Mouse (Mus musculus) 3T3-L1 (cell line): Measurements from ENCODE around the gene Jmjd8.
"Not testable (repeated sequence)": the region's sequence is repeated elsewhere in the genome, so short reads cannot be mapped to it uniquely, and the experiment has no call there.

Source experiments
- DNase-seq: peaks from one replicate; pipeline ENCODE4 v3.0.0-alpha.2; 2015; ENCODE audit warnings: low read depth, low spot score

The Jmjd8 gene

DNA sequence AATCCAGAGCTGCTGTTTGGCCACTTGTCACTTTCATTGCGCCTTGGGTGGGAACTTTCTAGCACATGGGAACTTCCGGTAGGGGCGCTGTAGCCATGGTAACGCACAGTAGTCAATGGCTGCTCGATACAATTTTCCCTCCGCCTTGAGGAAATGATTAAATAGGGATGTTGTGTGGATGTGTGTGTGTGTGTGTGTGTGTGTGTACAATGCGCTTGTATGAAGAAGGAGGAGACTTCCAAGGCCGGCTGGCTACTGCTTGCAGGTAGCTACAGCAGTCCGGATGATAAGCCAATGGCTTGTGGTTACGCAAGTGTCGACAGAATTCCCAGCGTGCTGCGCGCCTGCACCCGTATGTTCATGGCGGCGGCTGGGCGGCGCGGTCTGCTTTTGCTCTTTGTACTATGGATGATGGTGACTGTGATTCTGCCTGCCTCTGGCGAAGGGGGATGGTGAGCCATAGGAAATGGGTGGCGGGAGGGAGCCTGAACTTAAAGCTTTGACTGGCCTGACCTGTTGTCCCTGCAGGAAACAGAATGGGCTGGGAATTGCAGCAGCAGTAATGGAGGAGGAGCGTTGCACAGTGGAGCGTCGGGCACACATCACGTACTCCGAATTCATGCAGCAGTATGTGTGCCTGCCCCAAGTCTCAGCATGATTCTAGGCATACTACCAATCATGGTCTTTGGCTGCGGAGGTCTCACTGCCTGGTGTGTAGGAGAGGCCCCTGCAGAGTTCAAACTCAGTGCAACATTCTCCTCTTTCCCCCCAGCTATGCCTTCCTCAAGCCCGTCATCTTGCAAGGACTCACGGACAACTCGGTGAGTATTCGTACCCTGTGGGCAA is at the start of gene Jmjd8:
Gene Jmjd8, plus strand, starts transcription at position 156 of the 846 bp plus-strand sequence.
- peak; percentile 68 for DNase-seq

- no peak for DNase-seq
Measured at GRCm38 (mm10) chr17:25781339-25781738, 47.3 kb upstream of the Jmjd8 start.

DNA sequence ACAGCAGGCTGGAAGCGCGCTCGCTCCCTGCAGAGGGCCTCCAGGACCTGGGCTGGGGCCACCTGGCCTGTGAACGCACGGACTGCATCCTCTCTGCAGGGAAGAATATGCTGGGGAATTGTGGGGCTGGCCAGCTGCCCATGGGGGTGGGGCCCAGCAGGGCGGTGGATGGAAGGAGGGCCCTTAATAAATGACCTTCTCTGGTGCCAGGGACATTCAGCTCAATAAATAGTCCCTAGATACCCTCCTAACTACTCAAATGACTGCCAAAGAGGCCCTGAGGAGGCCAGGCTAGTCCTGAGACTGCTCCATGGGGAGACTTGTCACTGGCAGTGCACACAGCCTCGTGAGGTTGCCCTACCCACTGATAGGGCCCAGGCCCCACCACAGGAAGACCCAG is 45.6 kb upstream of the Jmjd8 start:
- no peak for DNase-seq

GRCm38 (mm10) chr17:25783861-25784574 is 44.6 kb upstream of the Jmjd8 start:
- no peak for DNase-seq

DNA sequence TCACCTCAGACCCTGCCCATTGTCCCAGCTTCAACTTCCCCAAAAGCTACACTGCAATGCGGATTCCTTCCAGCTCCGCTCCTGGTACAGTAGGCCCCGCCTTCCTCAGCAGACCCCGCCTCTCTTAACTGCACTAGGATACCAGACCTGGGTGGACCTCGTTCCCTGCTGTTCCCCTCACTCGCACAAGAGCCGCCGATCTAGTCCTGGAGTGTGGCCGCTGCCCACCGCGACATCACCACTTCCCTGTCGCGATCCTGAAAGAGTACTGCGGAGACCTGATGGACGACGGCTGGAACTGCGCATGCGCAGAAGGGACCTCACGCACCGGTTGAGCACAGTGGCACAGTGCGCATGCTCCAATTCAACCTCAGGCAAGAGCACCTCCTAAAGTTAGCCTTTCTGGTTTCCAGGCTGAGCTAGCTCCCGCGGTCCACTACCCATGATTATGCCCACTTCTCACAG is 43.4 kb upstream of the Jmjd8 start, which contains the start of gene Haghl:
Gene Haghl, minus strand, starts transcription at position 393 of the 465 bp plus-strand sequence.
- DNase-seq, result peak; percentile 99

DNA sequence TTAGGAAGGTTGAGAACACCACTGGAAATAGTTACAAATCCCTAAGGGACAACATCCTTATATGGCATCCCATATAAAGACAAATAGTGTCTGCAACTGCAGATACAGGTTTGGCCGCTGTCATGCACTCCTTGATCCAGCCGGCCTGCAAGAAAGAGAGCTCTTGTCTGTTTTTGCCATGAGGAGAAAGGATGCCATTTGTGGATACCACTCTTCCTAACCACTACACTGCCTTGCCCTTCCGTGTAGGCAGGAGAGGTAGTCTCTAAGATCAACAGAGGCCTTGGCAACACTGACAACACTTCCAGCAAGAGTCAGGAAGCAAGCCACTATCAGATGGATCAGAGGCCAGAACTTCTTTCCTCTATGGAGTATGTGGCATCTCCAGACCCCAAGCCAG is 42.4 kb upstream of the Jmjd8 start, which contains the start of gene Ccdc78:
Gene Ccdc78, plus strand, starts transcription at position 301 of the 400 bp plus-strand sequence.
- DNase-seq, result no peak

DNA sequence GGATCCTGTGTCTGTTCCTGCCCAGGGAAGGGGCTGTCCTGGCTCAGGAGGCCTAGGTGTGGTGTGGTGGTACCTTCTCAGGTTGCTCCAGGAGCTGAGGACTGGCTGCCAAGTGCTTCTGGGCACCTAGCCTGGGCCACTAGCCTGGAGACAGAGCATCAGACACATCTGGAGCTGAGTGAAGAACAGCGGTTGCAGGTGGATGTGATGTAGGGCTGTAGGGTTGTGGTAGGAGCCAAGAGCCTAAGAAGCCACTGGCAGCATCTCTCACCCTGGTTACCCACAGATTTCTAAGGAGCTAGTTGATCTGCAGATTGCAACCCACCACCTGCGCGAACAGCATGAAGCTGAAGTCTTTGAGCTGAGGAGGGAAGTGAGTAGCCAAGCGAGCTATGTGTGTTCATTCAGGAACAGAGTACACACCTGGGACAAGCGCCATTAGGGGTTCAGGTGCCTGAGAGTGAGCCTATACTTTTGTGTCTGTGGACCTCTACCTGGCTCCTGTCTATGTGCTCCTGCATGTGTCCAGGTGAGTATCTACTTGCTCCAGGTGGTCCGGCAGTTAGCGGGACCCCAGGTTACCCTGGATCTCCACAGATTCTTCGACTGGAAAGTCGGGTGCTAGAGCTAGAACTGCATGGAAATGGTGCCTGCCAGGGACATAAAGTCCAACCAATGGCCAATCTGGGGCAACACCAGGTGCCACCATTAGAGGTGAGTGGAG is 41.7 kb upstream of the Jmjd8 start:
- DNase-seq, result no peak

DNA sequence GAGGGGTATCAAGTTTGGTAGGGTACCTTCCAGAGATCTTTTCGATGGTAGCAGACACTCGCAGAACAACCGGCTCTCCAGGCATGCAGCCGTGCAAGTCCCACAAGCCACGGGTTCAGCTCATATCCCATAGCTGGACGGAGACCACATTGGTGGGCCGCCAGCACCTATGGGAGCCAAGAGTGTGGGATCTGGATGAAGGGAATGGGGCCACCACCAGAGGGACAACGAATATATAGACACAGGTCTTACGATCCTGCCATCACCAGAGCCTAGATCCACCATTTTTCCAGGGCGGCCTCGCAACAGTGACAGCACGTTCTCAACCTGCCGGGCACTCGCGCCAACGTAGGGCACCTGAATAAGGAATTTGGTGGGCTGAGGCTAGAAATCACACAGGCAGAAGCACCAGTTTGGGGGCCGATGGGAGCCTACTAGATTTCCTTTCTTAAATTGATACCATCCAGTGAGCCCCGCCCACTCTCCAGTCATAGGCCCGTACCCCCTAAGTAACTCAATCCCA is 37.3 kb upstream of the Jmjd8 start:
- DNase-seq, result peak; percentile 50

DNA sequence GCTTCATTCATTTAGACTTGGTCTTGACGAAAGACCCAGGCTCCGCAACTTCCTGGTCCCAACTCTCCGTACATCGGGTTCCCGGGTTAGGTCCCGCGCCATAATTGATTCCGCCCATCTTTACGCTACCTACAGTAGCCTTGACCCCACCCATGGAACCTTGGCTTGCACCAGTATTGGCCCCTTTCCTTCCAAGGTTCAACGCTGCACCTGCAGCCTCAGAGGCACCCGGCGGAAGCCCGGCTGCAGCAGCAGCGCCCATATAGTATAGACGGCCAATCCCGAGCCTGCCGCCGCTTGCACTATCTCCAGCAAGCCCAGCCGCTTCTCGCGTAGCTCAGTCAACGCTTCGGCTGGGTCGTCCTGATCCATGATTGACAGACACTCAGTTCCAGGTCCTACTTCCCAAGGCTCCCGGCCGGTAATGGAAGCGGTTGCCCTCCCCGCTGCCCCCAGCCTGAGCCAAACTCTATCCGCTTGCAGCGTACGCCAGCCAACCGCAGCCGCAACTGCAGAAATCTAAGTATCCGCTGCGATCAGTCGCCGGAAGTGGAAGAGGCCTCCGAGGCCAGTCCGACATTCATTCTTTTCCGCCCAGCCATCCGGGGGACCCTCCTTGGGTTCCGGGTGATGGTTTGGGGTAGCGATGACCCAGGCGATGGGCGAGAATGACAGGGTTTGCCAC is 36.7 kb upstream of the Jmjd8 start:
- peak; percentile 89 for DNase-seq

DNA sequence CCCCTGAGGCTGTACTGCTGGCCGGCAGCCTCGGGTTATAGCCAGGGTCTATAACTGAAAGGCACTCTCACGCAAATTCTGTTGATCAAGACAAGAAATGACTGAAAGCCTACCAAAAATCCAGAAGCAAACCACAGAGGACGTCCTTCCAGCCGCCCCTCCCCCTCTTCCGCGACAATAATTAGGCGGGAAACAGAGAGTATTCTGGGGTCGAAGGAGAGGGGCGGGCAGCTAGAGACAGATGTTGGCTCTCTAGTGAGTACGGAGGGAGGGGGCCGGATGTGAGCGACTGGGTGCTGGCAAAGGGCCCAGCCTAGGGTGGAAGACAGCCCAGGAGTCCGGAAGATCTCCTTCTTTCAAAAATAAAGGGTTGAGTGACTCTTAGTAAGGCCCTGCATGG is 36.1 kb upstream of the Jmjd8 start, which contains the start of gene Fam173a:
Gene Fam173a, minus strand, starts transcription at position 287 of the 400 bp plus-strand sequence.
- DNase-seq, result peak; percentile 76

GRCm38 (mm10) chr17:25794197-25794596 is 34.5 kb upstream of the Jmjd8 start:
- no peak for DNase-seq

DNA sequence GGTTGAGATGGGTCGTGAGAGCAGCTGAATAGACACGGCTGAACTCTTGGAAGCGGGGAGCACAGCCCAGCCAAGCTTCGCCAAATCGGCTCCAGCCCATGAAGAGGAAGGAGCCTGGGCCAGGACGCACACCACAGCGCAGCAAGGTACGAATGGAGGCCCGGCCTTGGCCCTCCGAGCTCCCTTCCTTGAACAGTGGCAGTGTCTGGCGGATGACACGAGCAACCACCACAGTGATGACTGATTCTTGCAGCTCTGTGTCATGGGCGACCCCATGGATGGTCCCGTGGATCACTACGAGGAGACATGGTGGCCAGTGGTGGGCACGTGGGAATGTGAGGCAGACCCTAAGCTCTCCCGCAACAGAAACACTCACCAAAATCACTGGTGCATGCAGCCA is 33.7 kb upstream of the Jmjd8 start:
- DNase-seq, result no peak

DNA sequence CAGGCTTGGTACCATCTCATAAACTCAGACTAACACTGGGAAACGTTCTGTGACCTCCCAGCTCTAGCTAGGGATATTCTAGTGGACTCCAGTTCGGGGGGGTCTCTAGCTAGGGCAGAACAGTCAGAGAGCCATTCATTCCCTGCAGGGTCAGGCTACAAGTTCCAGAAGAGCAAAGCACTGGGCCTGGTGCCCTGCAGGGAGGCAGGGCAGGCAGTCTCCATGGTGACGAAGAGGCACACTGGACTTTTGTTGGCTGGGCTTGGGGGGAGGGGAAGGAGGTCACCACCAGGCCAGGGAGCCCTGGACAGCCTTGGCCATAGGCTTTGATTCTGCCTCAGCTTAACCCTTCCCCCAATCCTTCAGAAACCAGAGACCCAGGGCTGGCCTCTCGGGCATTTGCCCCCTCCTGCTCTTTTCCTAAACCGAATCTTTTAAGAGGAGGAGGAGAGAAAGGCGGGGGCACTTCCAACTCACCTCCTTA is 33.0 kb upstream of the Jmjd8 start, which contains the start of gene AC134908.4:
Gene AC134908.4, minus strand, starts transcription at position 51 of the 484 bp plus-strand sequence.
- peak; percentile 47 for DNase-seq

- no peak for DNase-seq
Measured at GRCm38 (mm10) chr17:25796211-25796771, 32.4 kb upstream of the Jmjd8 start.

DNA sequence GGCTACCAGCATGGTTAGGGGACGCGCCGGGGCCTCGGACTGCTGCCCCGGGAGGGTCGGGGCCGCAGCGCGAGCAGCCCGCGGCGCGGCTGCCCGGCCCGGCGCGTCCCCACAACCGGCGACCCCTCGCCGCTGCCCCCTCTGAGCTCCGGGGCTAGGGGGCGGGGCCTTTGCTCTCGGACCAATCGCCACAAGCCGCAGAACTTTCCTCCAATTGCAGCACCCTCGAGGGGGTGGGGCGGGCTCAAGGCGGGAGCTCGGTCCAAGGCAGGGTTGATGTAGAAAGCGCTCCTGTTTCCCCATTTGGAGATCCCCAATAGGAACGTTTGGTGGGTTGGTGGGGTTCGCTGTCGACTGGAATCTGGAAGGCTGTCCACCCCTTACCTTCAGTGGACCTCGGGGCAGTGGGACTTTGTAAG is 31.7 kb upstream of the Jmjd8 start, which contains the start of gene Metrn:
Gene Metrn, minus strand, starts transcription at position 186 of the 419 bp plus-strand sequence.
- DNase-seq, result peak; percentile 87

- peak; percentile 89 for DNase-seq
Measured at GRCm38 (mm10) chr17:25801029-25801428, 27.6 kb upstream of the Jmjd8 start.

DNA sequence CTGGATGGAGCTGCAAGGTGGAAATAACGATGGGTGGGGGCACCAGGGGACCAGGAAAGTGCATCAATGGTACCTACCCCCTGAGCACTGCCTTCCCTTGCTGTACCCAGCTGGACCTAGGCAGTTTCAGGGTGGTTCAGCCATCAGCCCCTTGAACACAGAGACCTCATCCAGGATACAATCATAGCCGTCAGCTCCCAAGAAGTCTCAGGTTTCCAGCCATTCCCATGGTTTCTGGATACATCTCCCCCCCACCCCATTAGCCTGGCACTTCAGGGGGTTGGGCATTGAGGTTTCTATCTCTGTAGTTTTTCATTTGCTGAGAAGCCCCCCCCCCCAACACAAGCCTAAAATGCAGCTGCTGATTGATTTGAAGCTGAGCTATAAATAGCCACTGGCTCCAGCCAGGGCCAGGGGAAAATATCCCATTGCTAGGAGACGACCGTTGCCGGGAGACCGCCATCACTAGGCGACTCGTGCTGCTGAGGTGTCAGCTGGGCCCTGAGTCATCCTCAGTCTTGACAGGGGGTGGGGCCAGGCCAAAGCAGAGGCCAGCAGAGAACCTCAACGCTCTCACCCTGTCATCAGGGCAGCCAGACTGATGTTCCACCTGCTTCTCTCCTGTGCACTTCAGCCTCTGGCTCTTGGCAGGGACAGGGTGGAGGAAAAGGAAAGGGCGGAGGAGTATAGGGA is 25.7 kb upstream of the Jmjd8 start:
- DNase-seq, result peak; percentile 92

- peak; percentile 69 for DNase-seq
Measured at GRCm38 (mm10) chr17:25806507-25806906, 22.2 kb upstream of the Jmjd8 start.

- not testable (repeated sequence) for DNase-seq
Measured at GRCm38 (mm10) chr17:25807452-25807851, 21.2 kb upstream of the Jmjd8 start.
